Mouse (Mus musculus) ES-Bruce4 (cell line): ENCODE measurements around the gene Orm3. TPM values are rescaled to one million over a fixed set of nuclear protein-coding genes. Genes with fewer than 3 reads are reported as not detected.

Experiments
- H3K27ac ChIP-seq: 2 replicates; pipeline ENCODE4 v1.5.1; 2012; ENCODE audit warnings: low read length, inconsistent platforms; ENCODE audit not compliant: insufficient read depth
- H3K27me3 ChIP-seq: 2 replicates; pipeline ENCODE4 v1.6.1; 2012; ENCODE audit warnings: mild to moderate bottlenecking, low read length, inconsistent platforms; ENCODE audit not compliant: control insufficient read depth, poor library complexity, insufficient read depth, severe bottlenecking
- H3K36me3 ChIP-seq: 2 replicates; pipeline ENCODE4 v1.6.1; 2012; ENCODE audit warnings: inconsistent platforms, mild to moderate bottlenecking, low read length, moderate library complexity; ENCODE audit not compliant: control insufficient read depth, poor library complexity, insufficient read depth, severe bottlenecking
- H3K4me1 ChIP-seq: one replicate; pipeline ENCODE4 v1.8.1; 2011; ENCODE audit warnings: low read length; ENCODE audit not compliant: control insufficient read depth, insufficient read depth
- H3K4me3 ChIP-seq: 2 replicates; pipeline ENCODE4 v1.5.1; 2011; ENCODE audit warnings: low read depth, mild to moderate bottlenecking, low read length
- H3K9ac ChIP-seq: 2 replicates; pipeline ENCODE4 v1.6.1; 2012; ENCODE audit warnings: low read depth, mild to moderate bottlenecking, inconsistent platforms; ENCODE audit not compliant: poor library complexity, severe bottlenecking
- H3K9me3 ChIP-seq: replicated peaks from 2 replicates; pipeline ENCODE4 v1.6.1; 2012; ENCODE audit warnings: mild to moderate bottlenecking, low read length, inconsistent platforms; ENCODE audit not compliant: control insufficient read depth, poor library complexity, insufficient read depth, severe bottlenecking
- CTCF ChIP-seq: IDR thresholded peaks from one replicate; pipeline ENCODE4 v1.8.1; 2011; ENCODE audit warnings: low read depth, low read length
- EP300 ChIP-seq: IDR thresholded peaks from 2 replicates; pipeline ENCODE4 v1.6.1; 2011; ENCODE audit warnings: low read depth, low read length; ENCODE audit not compliant: insufficient read depth
- POLR2A ChIP-seq: IDR thresholded peaks from one replicate; pipeline ENCODE4 v1.8.1; 2011; ENCODE audit warnings: low read length; ENCODE audit not compliant: insufficient read depth
- polyA plus RNA-seq: library from polyadenylated mRNA; stranded (reverse); fragments of >200 nt; gene quantifications from 2 replicates; pipeline ENCODE4 v1.2.4, GENCODE M21; 2011; ENCODE audit warnings: low read depth; ENCODE audit not compliant: missing spikeins, insufficient read depth, insufficient read length

Orm3 gene
- polyA plus RNA-seq, 1 experiment = not detected

DNA sequence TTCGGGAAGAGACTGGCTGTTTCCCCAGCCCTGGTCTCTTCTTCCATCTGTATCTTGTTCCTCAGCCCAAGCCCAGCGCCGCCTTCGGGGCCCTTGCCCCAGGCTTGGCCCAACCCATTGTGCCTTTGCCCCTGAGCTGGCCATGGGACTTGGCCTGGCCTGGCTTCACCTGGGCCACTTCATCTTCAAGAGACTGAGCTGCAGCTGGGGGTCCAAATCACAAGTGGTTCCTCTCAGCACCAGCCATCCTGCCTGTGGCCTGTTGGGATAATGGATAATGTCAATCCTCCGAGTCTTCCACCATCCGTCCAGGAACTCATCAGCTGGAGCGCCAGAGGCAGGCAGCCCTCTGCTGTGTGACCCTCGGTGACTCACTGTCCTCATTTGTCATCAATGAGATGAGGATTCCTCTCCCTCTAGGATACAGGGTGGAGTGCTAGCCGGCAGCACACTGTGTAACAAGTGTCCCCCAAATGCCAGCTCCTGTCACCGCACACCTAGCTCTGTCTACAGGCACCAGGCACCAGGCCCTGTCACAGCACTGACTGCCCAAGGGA, 42.1 kb downstream of the Orm3 start:
- Histone ChIP-seq H3K27ac (no peak overlapping the region), H3K4me1 (no peaks in the 10 kb centered on the region), H3K9ac (no peak overlapping the region), H3K36me3 (no peaks in the 10 kb centered on the region), H3K4me3 (no peak overlapping the region), H3K9me3 (no peaks in the 10 kb centered on the region; the same call in 1 of the 2 replicates), H3K27me3 (no peaks in the 10 kb centered on the region)
- no peak for TF ChIP-seq CTCF
- TF ChIP-seq EP300 = no peak
- no peak for TF ChIP-seq POLR2A

DNA sequence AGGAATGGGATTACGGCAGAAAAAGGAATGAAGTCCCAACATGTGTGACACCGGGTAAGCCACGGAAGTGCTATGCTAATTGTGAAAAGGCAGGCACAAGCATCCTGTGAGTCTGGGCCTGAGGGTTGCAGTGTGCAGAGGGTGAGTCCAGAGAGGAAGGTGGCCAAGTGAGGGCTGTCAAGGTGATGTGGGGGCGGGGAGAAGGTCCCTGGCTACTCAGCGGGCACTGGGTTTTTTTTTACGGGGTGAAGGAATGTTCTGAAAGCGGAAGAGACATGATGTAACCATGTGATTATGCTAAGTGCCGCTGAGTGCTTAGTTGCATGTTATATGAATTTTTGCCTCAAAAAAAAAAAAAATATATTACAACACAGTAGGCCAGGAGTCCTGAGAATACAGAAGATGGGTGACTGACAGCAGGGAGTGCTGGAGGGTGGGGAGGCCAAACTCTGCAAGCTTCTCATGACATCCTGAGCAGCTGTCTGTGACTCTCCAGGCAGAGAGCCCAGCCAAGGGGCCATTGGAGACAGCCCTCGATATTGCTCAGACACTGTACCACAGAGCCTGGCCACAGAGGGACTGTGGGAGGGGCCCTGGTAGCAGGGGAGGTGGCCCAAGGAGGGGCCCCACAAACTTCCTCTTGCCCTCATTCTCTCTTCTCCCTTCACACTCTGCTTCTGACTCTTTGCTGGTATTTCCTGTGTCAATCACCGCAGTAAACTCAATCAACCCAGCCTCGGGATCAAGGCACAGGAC, 43.1 kb downstream of the Orm3 start:
- Histone ChIP-seq H3K36me3 (no peaks in the 10 kb centered on the region), H3K9ac (no peak overlapping the region), H3K27me3 (no peaks in the 10 kb centered on the region), H3K4me1 (no peaks in the 10 kb centered on the region), H3K27ac (no peak overlapping the region), H3K4me3 (no peak overlapping the region), H3K9me3 (no peaks in the 10 kb centered on the region; the same call in 1 of the 2 replicates)
- no peak for TF ChIP-seq CTCF
- TF ChIP-seq POLR2A = no peak
- TF ChIP-seq EP300 = no peak

DNA sequence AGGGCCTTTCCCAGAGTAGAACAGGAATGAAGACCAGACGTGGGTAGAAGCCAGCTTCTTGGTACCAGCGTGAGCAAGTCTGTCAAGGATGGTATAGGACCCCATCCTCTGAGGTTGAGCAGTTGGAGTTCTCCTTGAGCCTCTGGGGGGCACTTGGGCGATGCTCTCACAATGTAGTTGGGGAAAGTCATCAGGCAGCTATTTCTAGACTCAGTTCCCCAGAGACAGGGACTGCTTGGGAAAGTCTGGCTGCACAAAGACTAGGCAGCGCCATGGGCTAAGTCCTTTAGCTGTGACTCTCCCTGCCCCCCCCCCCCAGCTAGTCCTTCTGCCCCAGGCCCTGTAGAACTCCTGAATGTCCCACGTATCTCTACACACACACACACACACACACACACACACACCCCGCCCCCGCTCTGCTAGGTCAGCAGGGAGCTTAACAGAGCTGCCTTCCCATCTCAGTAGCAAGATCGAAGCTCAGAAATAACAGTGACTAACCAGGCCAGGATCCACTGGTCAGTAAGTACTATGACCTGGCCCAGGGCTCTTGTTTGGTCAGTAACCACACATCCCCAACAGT, 43.8 kb downstream of the Orm3 start:
- H3K36me3 ChIP-seq = no peaks in the 10 kb centered on the region
- no peak overlapping the region for H3K9ac ChIP-seq
- no peaks in the 10 kb centered on the region; the same call in 1 of the 2 replicates for H3K9me3 ChIP-seq
- TF ChIP-seq POLR2A (no peak), CTCF (no peak), EP300 (no peak)
- no peaks in the 10 kb centered on the region for H3K4me1 ChIP-seq
- H3K27ac ChIP-seq = no peak overlapping the region
- no peaks in the 10 kb centered on the region for H3K27me3 ChIP-seq
- no peak overlapping the region for H3K4me3 ChIP-seq

DNA sequence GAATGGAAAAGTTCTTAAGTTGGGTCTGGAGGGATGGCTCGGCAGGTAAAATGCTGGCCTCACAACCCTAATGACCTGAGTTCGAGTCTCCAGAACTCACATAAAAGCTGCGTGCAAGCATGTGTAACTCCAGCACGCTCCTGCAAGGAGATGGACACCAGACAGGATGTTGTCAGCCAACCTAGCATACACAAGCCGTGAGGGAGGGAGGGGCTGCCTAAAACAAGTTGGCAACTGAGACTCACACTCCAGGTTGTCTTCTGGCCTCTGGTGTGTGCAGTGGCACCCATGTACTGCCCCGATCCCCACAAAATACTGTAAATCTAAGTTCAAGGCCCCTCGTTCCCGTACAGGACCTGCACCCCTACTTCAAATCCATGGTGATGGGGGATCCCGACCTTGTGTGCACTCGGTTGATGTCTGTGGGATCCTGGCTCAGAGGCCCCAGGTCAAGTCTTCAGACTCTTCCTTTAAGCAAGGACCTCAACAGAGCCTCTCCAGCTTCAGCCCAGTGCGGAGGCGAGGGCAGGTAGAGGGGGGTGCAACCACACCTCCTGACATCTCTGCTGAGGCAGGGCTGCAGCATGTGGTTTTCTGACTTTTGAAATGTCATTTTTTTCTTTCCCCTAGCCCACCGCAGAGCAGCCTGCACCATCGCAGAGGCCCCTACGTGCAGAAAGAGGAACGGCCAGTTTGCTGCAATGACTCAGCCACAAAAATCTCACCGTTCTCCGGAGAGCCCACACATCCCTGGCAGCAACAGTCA, 44.8 kb downstream of the Orm3 start:
- Histone ChIP-seq H3K9ac (no peak overlapping the region), H3K4me3 (no peak overlapping the region), H3K27me3 (no peaks in the 10 kb centered on the region), H3K9me3 (no peaks in the 10 kb centered on the region; the same call in 1 of the 2 replicates), H3K36me3 (no peaks in the 10 kb centered on the region), H3K27ac (no peak overlapping the region), H3K4me1 (no peaks in the 10 kb centered on the region)
- TF ChIP-seq EP300 (no peak), POLR2A (no peak), CTCF (no peak)

DNA sequence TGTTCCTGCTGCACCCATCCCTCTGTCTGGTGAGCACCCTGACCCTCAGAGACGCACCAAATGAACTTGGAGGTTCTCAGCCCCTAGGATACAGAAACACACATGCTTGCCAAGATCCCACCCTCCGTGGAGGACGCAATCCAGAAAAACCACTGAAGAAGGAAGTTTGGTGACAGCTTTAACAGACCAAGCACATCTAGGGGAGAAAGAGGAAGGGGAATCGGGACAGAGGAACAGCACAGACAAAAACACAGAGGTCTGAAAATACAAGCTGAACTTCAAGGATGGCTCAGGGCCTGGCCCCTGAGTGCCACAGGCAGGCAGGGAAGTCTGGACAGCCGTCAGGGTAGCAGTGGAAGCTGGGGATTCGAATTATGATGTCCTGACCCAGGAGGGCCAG, 45.7 kb downstream of the Orm3 start:
- H3K9ac ChIP-seq = no peak overlapping the region
- H3K36me3 ChIP-seq = no peaks in the 10 kb centered on the region
- TF ChIP-seq CTCF (no peak), POLR2A (no peak), EP300 (no peak)
- H3K4me1 ChIP-seq = no peaks in the 10 kb centered on the region
- no peaks in the 10 kb centered on the region for H3K27me3 ChIP-seq
- H3K9me3 ChIP-seq = no peaks in the 10 kb centered on the region; the same call in 1 of the 2 replicates
- no peak overlapping the region for H3K27ac ChIP-seq
- no peak overlapping the region for H3K4me3 ChIP-seq

DNA sequence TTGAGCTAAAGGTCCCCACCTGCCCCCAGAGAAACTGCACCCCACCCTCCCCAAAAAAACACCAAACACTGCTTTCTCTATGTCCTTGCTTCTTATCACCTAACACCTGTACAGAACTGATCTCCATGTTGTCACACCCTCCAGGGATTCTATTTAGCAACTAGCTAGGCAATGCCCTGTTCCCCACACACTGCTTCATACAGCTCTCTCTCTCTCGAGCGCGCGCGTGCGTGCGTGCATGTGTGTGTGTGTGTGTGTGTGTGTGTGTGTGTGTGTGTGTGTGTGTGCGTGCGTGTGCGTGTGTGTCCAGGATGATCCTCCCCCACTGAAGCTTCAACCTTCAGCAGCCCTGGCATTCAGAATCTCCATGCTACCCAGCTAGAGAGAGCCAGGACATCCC, 46.1 kb downstream of the Orm3 start:
- Histone ChIP-seq H3K4me1 (no peaks in the 10 kb centered on the region), H3K9me3 (no peaks in the 10 kb centered on the region; the same call in 1 of the 2 replicates), H3K27ac (no peak overlapping the region), H3K27me3 (no peaks in the 10 kb centered on the region), H3K4me3 (no peak overlapping the region), H3K9ac (no peak overlapping the region), H3K36me3 (no peaks in the 10 kb centered on the region)
- TF ChIP-seq POLR2A = no peak
- TF ChIP-seq EP300 = no peak
- TF ChIP-seq CTCF = no peak
